8 mouse cellular contexts compared by ENCODE assay signal in the genomic region with DNA sequence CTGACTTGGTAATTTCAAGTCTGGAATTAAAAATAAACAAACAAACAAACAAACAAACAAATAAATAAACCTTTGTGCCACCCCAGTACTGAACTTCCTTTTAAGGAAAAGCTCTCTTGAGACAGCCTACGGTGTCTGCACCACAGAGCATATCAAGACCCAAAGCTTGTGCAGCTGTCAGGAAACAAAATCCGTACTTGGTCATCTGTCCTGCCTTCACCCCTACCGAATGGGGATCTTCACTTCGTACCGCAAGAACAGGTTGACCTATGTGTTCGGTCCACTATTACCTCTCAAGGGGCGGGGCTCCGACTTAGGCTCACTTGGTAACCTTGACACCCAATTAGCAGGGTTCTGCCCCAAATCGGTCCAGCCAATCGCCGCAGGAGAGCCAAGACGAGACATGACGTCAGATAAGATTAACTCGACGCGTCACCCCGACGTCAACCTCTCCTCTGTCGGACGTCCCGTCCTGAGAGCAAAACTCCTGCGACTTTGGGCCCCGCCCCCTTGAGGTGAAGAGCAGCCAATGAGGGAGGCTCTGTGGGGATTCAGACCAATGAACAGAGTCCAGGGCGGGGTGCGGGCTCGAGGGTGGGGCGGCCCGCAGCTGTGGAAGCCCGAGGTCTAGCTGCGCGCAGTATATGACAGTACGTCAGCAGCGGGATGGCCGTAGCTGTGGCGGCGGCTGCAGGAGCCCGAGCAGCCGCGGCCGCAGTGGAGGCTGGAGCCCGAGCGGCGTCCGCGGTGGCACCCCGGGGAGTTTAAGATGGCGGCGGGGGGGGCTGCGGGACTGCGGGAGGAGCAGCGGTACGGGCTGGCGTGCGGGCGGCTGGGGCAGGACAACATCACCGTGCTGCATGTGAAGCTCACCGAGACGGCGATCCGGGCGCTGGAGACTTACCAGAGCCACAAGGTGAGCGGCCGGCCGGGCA. TPM values are rescaled to one million over a fixed set of nuclear protein-coding genes. Genes with fewer than 3 reads are reported as not detected.
DNase-seq lines count a peak whose midpoint lies in the region; ATAC-seq lines count a peak whose summit lies in the region.

No protein-coding gene starts in this region.

- peak; percentile 94 for ATAC-seq in megakaryocyte-erythroid progenitor cell, adult 5-6 weeks (replicated peaks; ENCODE audit: low FRiP score, low TSS enrichment, poor library complexity, severe bottlenecking)

- DNase-seq in adipocyte (ENCODE audit: low spot score): peak; percentile 95
- DNase-seq in embryo, embryonic 10 days (ENCODE audit: low spot score): peak; percentile 93
- peak; percentile 87 for DNase-seq in gastrocnemius, postnatal 10 days
- DNase-seq in induced T-regulatory cell, adult 2 months (ENCODE audit: low read depth): peak; percentile 97
- peak; percentile 81 to 91 for DNase-seq in left cerebral cortex, adult 9 months (ENCODE audit: low spot score in 2 of 2)
- DNase-seq in right cerebral cortex, postnatal 25 days: peak; percentile 86
- peak; percentile 86 to 92 for DNase-seq in urinary bladder, postnatal 4 days (ENCODE audit: low spot score in 2 of 2)

RNA-seq across cellular contexts. Expression of a gene that starts 0.6 kb away (rescaled TPM):
- total RNA-seq in gastrocnemius, postnatal 10 days (2021): 10 to 100 TPM; 19.9 to 22.7 TPM
- 40.4 and 65.7 TPM in 2 replicates for total RNA-seq in megakaryocyte-erythroid progenitor cell, adult 5-6 weeks (2014; fragmentation: Nextera tagmentation)
- total RNA-seq in megakaryocyte-erythroid progenitor cell, adult 5-6 weeks (2017): 61.8 and 63.9 TPM in 2 replicates

Comparison
In these comparisons a context has a peak if more than half of its experiments do, and no peak if none do; other contexts are left out.
1. Peak in every context shown above with its lines: DNase-seq and ATAC-seq.